Mouse (Mus musculus) midbrain, embryonic 11.5 days (tissue): ENCODE results near the gene 3100002H09Rik. TPM values are rescaled to one million over a fixed set of nuclear protein-coding genes. Genes with fewer than 3 reads are reported as not detected.

Source experiments
- ATAC-seq: fragments of 200-750 bp; cut with Nextera tagmentation; 2 replicates; pipeline ENCODE4 v1.8.0; 2017; ENCODE audit warnings: moderate TSS enrichment, moderate library complexity; ENCODE audit not compliant: low FRiP score
- DNase-seq: peaks from one replicate; pipeline ENCODE4 v3.0.0; 2015; ENCODE audit warnings: low spot score; ENCODE audit errors: missing footprints
- H3K27ac ChIP-seq: fragments of 300-500 bp; sonication (generic); 2 replicates; pipeline ENCODE4 v1.5.1; 2014; ENCODE audit warnings: low read depth, low read length
- H3K27me3 ChIP-seq: fragments of 300-500 bp; sonication (generic); 2 replicates; pipeline ENCODE4 v1.6.1; 2014; ENCODE audit warnings: mild to moderate bottlenecking, low read length, moderate library complexity, mixed read lengths; ENCODE audit not compliant: control insufficient read depth, insufficient read depth
- H3K36me3 ChIP-seq: fragments of 300-500 bp; sonication (generic); 2 replicates; pipeline ENCODE4 v1.6.1; 2014; ENCODE audit warnings: mild to moderate bottlenecking, low read length, moderate library complexity, mixed read lengths; ENCODE audit not compliant: control insufficient read depth, insufficient read depth
- H3K4me1 ChIP-seq: fragments of 300-500 bp; sonication (generic); 2 replicates; pipeline ENCODE4 v1.6.1; 2014; ENCODE audit warnings: low read length; ENCODE audit not compliant: control insufficient read depth, insufficient read depth
- H3K4me2 ChIP-seq: fragments of 300-500 bp; sonication (generic); 2 replicates; pipeline ENCODE4 v1.6.1; 2014; ENCODE audit warnings: mild to moderate bottlenecking, moderate library complexity
- H3K4me3 ChIP-seq: fragments of 300-500 bp; sonication (generic); 2 replicates; pipeline ENCODE4 v1.5.1; 2014; ENCODE audit warnings: low read depth, low read length
- H3K9ac ChIP-seq: fragments of 300-500 bp; sonication (generic); 2 replicates; pipeline ENCODE4 v1.6.1; 2014; ENCODE audit warnings: low read length
- H3K9me3 ChIP-seq: fragments of 300-500 bp; sonication (generic); 2 replicates; pipeline ENCODE4 v1.6.1; 2016; ENCODE audit warnings: low read length; ENCODE audit not compliant: control insufficient read depth
- WGBS: fragments of 180-500 bp; shearing (Covaris S2); extraction: QIAGEN DNeasy Blood & Tissue Kit; methylation state at CpG from one replicate; pipeline ENCODE4 v1.1.7; 2014; 5-methylcytosine and 5-hydroxymethylcytosine counted together
- polyA plus RNA-seq: library from polyadenylated mRNA; unstranded; fragments of >200 nt; fragmentation: Nextera tagmentation; extraction: Ambion mirVana; gene quantifications from 2 replicates; pipeline ENCODE4 v1.2.1, GENCODE M21; 2014

Gene 3100002H09Rik
- polyA plus RNA-seq, 1 experiment from 2014 or later = 0.16 TPM

GRCm38 (mm10) chr4:124622566-124622965, 12.0 kb upstream of the 3100002H09Rik start:
- ATAC-seq = no peak
- no peak overlapping the region for H3K9ac ChIP-seq
- no peak overlapping the region for H3K4me3 ChIP-seq
- no peak overlapping the region for H3K27ac ChIP-seq
- H3K4me2 ChIP-seq = no peak overlapping the region
- H3K4me1 ChIP-seq = peaks cover 27% of the 10 kb centered on the region
- WGBS = 91% methylated on average over 5 of the region's 5 CpGs
- no peak for DNase-seq
- H3K36me3 ChIP-seq = no peaks in the 10 kb centered on the region
- H3K9me3 ChIP-seq = no peaks in the 10 kb centered on the region
- H3K27me3 ChIP-seq = peaks cover 2% of the 10 kb centered on the region; the same call in 1 of the 2 replicates

GRCm38 (mm10) chr4:124621406-124621805, 10.8 kb upstream of the 3100002H09Rik start:
- DNase-seq = no peak
- H3K27me3 ChIP-seq = peaks cover 2% of the 10 kb centered on the region; the same call in 1 of the 2 replicates
- no peak for ATAC-seq
- no peak overlapping the region for H3K27ac ChIP-seq
- H3K9ac ChIP-seq = no peak overlapping the region
- peaks cover 25% of the 10 kb centered on the region for H3K4me1 ChIP-seq
- H3K4me3 ChIP-seq = no peak overlapping the region
- H3K9me3 ChIP-seq = no peaks in the 10 kb centered on the region
- no peak overlapping the region for H3K4me2 ChIP-seq
- 80% methylated on average over 11 of the region's 11 CpGs for WGBS
- H3K36me3 ChIP-seq = no peaks in the 10 kb centered on the region

GRCm38 (mm10) chr4:124618599-124618998, 8.0 kb upstream of the 3100002H09Rik start:
- WGBS = 8% methylated on average over 16 of the region's 16 CpGs
- peak overlapping the region; percentile 55 for H3K9ac ChIP-seq

GRCm38 (mm10) chr4:124616636-124617035, 6.0 kb upstream of the 3100002H09Rik start:
- Histone ChIP-seq H3K4me3 (no peak overlapping the region), H3K4me2 (no peak overlapping the region), H3K27ac (no peak overlapping the region), H3K9me3 (no peaks in the 10 kb centered on the region), H3K9ac (no peak overlapping the region), H3K4me1 (peaks cover 23% of the 10 kb centered on the region), H3K36me3 (no peaks in the 10 kb centered on the region), H3K27me3 (peaks cover 2% of the 10 kb centered on the region; the same call in 1 of the 2 replicates)
- no peak for DNase-seq
- ATAC-seq = peak; percentile 11; the same call in 1 of the 2 replicates
- WGBS = 31% methylated on average over 1 of the region's 1 CpGs

More at GRCm38 (mm10) chr4:124618599-124618998, 8.0 kb upstream of the 3100002H09Rik start:
- Histone ChIP-seq H3K36me3 (no peaks in the 10 kb centered on the region), H3K4me3 (no peak overlapping the region), H3K9me3 (no peaks in the 10 kb centered on the region), H3K27ac (peak overlapping the region; percentile 40), H3K27me3 (peaks cover 2% of the 10 kb centered on the region; the same call in 1 of the 2 replicates), H3K4me2 (peak overlapping the region; percentile 24), H3K4me1 (peaks cover 21% of the 10 kb centered on the region)
- peak; percentile 90 for DNase-seq
- ATAC-seq = peak; percentile 79

GRCm38 (mm10) chr4:124615986-124616385, 5.4 kb upstream of the 3100002H09Rik start:
- Histone ChIP-seq H3K4me1 (peaks cover 23% of the 10 kb centered on the region), H3K27ac (peak overlapping the region; percentile 45; the same call in 1 of the 2 replicates), H3K4me2 (no peak overlapping the region), H3K9me3 (no peaks in the 10 kb centered on the region), H3K27me3 (peaks cover 2% of the 10 kb centered on the region; the same call in 1 of the 2 replicates), H3K36me3 (no peaks in the 10 kb centered on the region), H3K4me3 (no peak overlapping the region), H3K9ac (no peak overlapping the region)
- no peak for DNase-seq
- 68% methylated on average over 9 of the region's 9 CpGs for WGBS
- no peak for ATAC-seq

GRCm38 (mm10) chr4:124615406-124615960, 4.9 kb upstream of the 3100002H09Rik start:
- Histone ChIP-seq H3K4me3 (no peak overlapping the region), H3K27ac (no peak overlapping the region), H3K27me3 (peaks cover 2% of the 10 kb centered on the region; the same call in 1 of the 2 replicates), H3K9me3 (no peaks in the 10 kb centered on the region), H3K36me3 (no peaks in the 10 kb centered on the region), H3K4me2 (no peak overlapping the region), H3K9ac (no peak overlapping the region), H3K4me1 (peaks cover 23% of the 10 kb centered on the region)
- WGBS = 59% methylated on average over 14 of the region's 14 CpGs
- ATAC-seq = no peak
- DNase-seq = no peak

- ATAC-seq (no peak), DNase-seq (no peak)
- no CpG with 5 or more reads among the region's 1 CpGs for WGBS
- H3K27ac ChIP-seq = no peak overlapping the region
- H3K9me3 ChIP-seq = no peaks in the 10 kb centered on the region
- no peak overlapping the region for H3K9ac ChIP-seq
- no peak overlapping the region for H3K4me3 ChIP-seq
- H3K4me2 ChIP-seq = no peak overlapping the region
- H3K4me1 ChIP-seq = peaks cover 23% of the 10 kb centered on the region
- H3K36me3 ChIP-seq = no peaks in the 10 kb centered on the region
- H3K27me3 ChIP-seq = peaks cover 1% of the 10 kb centered on the region; the same call in 1 of the 2 replicates
These were observed 3.6 kb upstream of the 3100002H09Rik start for GRCm38 (mm10) chr4:124614189-124614588.

- DNase-seq = no peak
- no peaks in the 10 kb centered on the region for H3K27me3 ChIP-seq
- H3K4me2 ChIP-seq = no peak overlapping the region
- no peak for ATAC-seq
- H3K9me3 ChIP-seq = no peaks in the 10 kb centered on the region
- H3K27ac ChIP-seq = no peak overlapping the region
- peaks cover 9% of the 10 kb centered on the region for H3K4me1 ChIP-seq
- 84% methylated on average over 4 of the region's 4 CpGs for WGBS
- no peaks in the 10 kb centered on the region for H3K36me3 ChIP-seq
- no peak overlapping the region for H3K4me3 ChIP-seq
- H3K9ac ChIP-seq = no peak overlapping the region
These were observed 1.2 kb upstream of the 3100002H09Rik start for GRCm38 (mm10) chr4:124611768-124612167.

GRCm38 (mm10) chr4:124610066-124610465, 537 bp downstream of the 3100002H09Rik start:
- WGBS = 83% methylated on average over 2 of the region's 2 CpGs
- Histone ChIP-seq H3K9me3 (no peaks in the 10 kb centered on the region), H3K4me3 (no peak overlapping the region), H3K36me3 (no peaks in the 10 kb centered on the region), H3K27ac (no peak overlapping the region), H3K4me2 (no peak overlapping the region), H3K4me1 (peaks cover 4% of the 10 kb centered on the region), H3K9ac (no peak overlapping the region), H3K27me3 (no peaks in the 10 kb centered on the region)
- DNase-seq (no peak), ATAC-seq (no peak)
